Mouse (Mus musculus) limb, embryonic 15.5 days (tissue): ENCODE measurements around the gene Vmn2r19. TPM values are rescaled to one million over a fixed set of nuclear protein-coding genes. Genes with fewer than 3 reads are reported as not detected.

Experiments
- ATAC-seq: fragments of 200-750 bp; cut with Nextera tagmentation; 2 replicates; pipeline ENCODE4 v1.8.0; 2017; ENCODE audit warnings: low read depth, moderate TSS enrichment; ENCODE audit not compliant: insufficient number of reproducible peaks, low FRiP score, low TSS enrichment
- H3K27ac ChIP-seq: fragments of 300-500 bp; sonication (generic); 2 replicates; pipeline ENCODE4 v1.5.1; 2015; ENCODE audit warnings: moderate library complexity, mild to moderate bottlenecking, inconsistent platforms
- H3K27me3 ChIP-seq: fragments of 300-500 bp; sonication (generic); 2 replicates; pipeline ENCODE4 v1.6.1; 2015; ENCODE audit warnings: inconsistent platforms
- H3K36me3 ChIP-seq: fragments of 300-500 bp; sonication (generic); 2 replicates; pipeline ENCODE4 v1.6.1; 2015; ENCODE audit warnings: inconsistent platforms
- H3K4me1 ChIP-seq: fragments of 300-500 bp; sonication (generic); 2 replicates; pipeline ENCODE4 v1.6.1; 2015; ENCODE audit warnings: inconsistent platforms
- H3K4me2 ChIP-seq: fragments of 300-500 bp; sonication (generic); 2 replicates; pipeline ENCODE4 v1.6.1; 2015; ENCODE audit warnings: mild to moderate bottlenecking, inconsistent platforms
- H3K4me3 ChIP-seq: fragments of 300-500 bp; sonication (generic); 2 replicates; pipeline ENCODE4 v1.5.1; 2015; ENCODE audit warnings: mild to moderate bottlenecking, inconsistent platforms
- H3K9ac ChIP-seq: fragments of 300-500 bp; sonication (generic); 2 replicates; pipeline ENCODE4 v1.6.1; 2015; ENCODE audit warnings: inconsistent platforms
- H3K9me3 ChIP-seq: fragments of 300-500 bp; sonication (generic); 2 replicates; pipeline ENCODE4 v1.6.1; 2016; ENCODE audit warnings: inconsistent platforms
- WGBS: fragments of 180-500 bp; shearing (Covaris S2); methylation state at CpG from one replicate; pipeline ENCODE4 v1.1.7; 2015; 5-methylcytosine and 5-hydroxymethylcytosine counted together
- polyA plus RNA-seq: library from polyadenylated mRNA; unstranded; fragments of >200 nt; fragmentation: Nextera tagmentation; extraction: Ambion mirVana; gene quantifications from 2 replicates; pipeline ENCODE4 v1.2.1, GENCODE M21; 2015

The Vmn2r19 gene
- polyA plus RNA-seq = not detected in 2 replicates

DNA sequence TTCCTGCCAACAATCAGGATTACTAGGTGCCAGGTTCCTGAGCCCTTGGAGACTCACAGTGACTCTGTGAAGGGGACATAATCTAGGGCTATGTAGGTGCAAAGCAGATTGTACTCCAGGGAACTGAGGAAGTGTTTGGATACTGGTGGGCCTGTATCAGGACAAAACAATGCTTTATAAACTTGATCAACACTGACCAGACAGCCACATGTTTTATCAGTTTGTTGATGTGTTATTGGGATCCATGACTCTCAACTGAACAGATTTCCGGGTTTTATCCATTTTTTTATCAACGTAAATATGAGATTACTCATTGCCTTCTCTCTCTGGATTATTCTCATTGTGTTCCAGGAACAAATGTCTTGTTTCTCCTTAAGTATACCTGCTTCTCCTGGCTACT lies at the start of gene Vmn2r19:
Vmn2r19 (plus strand) TSS at position 301 of the 400 bp plus-strand sequence.
- ATAC-seq = no peak
- H3K9ac ChIP-seq = no peak within 1 kb of the TSS
- H3K4me3 ChIP-seq = no peak within 1 kb of the TSS
- H3K4me2 ChIP-seq = no peak within 1 kb of the TSS
- H3K27ac ChIP-seq = no peak within 1 kb of the TSS
- no peaks in the 10 kb centered on the region for H3K4me1 ChIP-seq
- no peaks in the 10 kb centered on the region for H3K36me3 ChIP-seq
- no peaks in the 10 kb centered on the region for H3K9me3 ChIP-seq
- WGBS = 86% methylated on average over 2 of the region's 2 CpGs
- no peaks in the 10 kb centered on the region for H3K27me3 ChIP-seq

DNA sequence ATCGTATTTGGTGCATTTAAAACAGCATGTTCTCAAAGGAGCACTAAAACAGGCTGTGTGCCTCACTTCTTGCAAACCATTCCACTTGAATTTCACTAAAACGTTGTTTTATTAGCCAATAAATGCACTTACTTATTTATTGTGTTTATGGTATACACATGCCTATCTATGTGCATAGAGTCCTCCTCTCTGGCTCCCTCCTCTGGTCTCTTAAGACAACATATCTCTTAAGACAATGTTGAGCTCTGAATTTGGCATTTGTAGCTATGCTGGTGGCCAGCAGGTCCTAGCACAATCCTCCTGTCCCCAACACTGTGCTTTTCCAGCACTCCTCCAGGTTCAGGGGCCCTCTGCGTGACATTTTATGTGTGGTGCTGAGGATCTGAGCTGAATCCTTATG lies 49.2 kb upstream of the Vmn2r19 start:
- no peak overlapping the region for H3K4me2 ChIP-seq
- no peaks in the 10 kb centered on the region for H3K27me3 ChIP-seq
- H3K9me3 ChIP-seq = no peaks in the 10 kb centered on the region
- 56% methylated on average over 3 of the region's 3 CpGs for WGBS
- no peak overlapping the region for H3K4me3 ChIP-seq
- no peak overlapping the region for H3K9ac ChIP-seq
- H3K27ac ChIP-seq = no peak overlapping the region
- ATAC-seq = no peak
- H3K36me3 ChIP-seq = no peaks in the 10 kb centered on the region
- H3K4me1 ChIP-seq = no peaks in the 10 kb centered on the region

DNA sequence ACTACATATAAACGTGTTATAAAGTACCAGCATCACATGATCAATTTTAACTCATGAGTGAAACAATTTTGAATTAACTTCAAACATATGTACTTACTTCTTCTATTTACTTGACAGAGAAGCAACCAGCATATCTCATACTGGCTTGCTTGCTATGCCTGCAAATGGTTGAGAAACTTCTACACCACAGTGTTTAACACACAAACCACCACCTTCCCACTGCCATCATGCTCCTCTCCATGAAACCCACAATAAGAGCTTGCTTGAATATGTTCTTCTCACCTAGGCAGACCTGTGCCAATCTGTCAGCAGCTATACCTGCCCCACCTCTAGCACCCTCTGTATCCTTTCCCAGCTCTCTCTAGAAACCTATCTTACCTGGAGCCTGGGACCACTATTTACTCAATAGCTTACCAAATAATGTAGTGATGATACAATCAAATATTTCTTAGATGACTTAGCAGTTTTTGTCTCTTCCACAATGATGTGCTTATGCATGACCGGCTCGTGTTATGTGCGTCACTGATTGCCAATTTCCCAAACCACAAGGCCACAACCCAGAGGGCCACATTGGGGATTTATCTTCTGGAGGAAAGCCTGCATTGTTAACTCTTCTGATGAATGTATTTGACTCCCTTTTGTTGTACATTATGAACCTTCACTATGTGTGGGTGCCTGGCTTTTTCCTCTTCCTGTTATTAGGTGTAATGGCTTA lies 48.1 kb upstream of the Vmn2r19 start:
- WGBS = 77% methylated on average over 4 of the region's 4 CpGs
- H3K27me3 ChIP-seq = no peaks in the 10 kb centered on the region
- no peak; the same call in 1 of the 2 replicates for ATAC-seq

DNA sequence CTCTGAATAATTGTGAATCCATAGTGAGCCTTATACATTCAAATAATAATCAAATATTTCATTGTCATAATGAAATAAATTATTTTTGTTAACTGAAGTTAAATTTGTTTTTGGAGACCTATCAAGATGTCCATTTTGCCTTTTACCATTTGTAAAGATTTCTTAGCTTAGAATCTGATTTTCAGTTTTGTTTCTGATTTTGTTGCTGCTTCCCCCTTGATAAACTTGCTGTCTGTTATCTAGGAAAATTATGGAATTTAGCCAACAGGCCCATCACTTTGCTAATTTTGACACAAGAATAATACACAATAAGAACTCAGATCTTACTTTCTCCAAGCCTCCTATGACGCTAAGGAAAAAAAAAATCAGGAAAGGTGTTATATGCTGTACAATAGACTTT lies 47.3 kb upstream of the Vmn2r19 start:
- Histone ChIP-seq H3K4me2 (no peak overlapping the region), H3K4me1 (no peaks in the 10 kb centered on the region), H3K27ac (no peak overlapping the region), H3K27me3 (no peaks in the 10 kb centered on the region), H3K9ac (no peak overlapping the region), H3K4me3 (no peak overlapping the region), H3K9me3 (no peaks in the 10 kb centered on the region), H3K36me3 (no peaks in the 10 kb centered on the region)
- no peak for ATAC-seq
- 70% methylated on average over 1 of the region's 1 CpGs for WGBS

More for the DNA sequence above, 48.1 kb upstream of the Vmn2r19 start:
- no peak overlapping the region for H3K4me2 ChIP-seq
- no peak overlapping the region for H3K4me3 ChIP-seq
- H3K9me3 ChIP-seq = no peaks in the 10 kb centered on the region
- H3K4me1 ChIP-seq = no peaks in the 10 kb centered on the region
- no peak overlapping the region for H3K27ac ChIP-seq
- H3K36me3 ChIP-seq = no peaks in the 10 kb centered on the region
- H3K9ac ChIP-seq = no peak overlapping the region

DNA sequence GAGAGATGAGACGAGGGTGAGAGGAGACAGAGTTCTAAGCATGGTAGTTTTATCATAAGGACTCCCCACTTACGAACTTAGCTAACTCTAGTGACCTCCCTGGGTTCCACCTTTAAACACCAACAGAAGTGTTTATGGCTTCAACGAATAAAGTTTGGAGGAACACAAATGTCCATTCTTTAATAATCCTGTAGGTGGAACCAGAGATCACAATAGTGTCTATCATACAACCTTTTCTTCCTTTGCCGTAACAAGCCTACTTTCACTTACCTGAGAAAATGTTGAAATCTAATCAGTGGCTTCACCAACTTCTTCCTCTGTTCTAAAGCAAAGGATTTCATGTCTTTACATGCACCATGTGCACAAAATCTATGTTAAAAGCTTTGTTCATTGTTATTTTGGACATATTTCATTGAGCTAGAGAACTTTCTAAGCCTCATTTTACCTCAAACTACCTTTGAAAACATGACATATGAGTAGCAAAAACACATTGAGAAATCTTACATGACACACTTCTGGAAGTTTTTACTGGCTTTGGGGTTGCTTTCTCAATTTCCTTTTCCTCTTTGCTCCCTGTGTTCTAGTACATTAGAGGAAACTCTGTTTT lies 46.5 kb upstream of the Vmn2r19 start, which contains the start of gene Clec4d:
Clec4d (plus strand) TSS at position 557 of the 607 bp plus-strand sequence.
- ATAC-seq = no peak
- Histone ChIP-seq H3K4me1 (no peaks in the 10 kb centered on the region), H3K4me2 (no peak within 1 kb of the TSS), H3K27me3 (no peaks in the 10 kb centered on the region), H3K9me3 (no peaks in the 10 kb centered on the region), H3K27ac (no peak within 1 kb of the TSS), H3K9ac (no peak within 1 kb of the TSS), H3K36me3 (no peaks in the 10 kb centered on the region), H3K4me3 (no peak within 1 kb of the TSS)
- WGBS = 78% methylated on average over 4 of the region's 4 CpGs

DNA sequence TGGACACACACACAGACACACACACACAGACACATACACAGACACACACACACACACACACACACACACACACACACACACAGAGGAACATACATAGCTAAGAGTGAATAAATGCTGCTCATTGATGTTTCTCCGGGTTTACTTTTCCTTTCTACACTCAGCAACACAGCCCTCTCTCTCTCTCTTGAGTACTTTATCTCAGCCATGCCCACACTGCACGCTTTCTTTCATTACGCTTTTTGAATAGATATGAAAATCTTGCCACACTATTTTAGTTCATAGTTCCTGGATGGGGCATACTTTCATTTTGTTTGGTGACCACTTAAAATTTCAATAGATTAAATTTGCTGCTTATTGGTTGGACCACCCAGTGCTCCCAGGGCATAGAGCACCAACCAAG lies 43.9 kb upstream of the Vmn2r19 start:
- Histone ChIP-seq H3K4me3 (no peak overlapping the region), H3K4me2 (no peak overlapping the region), H3K36me3 (no peaks in the 10 kb centered on the region), H3K9me3 (no peaks in the 10 kb centered on the region), H3K9ac (no peak overlapping the region), H3K27ac (no peak overlapping the region), H3K27me3 (no peaks in the 10 kb centered on the region), H3K4me1 (no peaks in the 10 kb centered on the region)
- 91% methylated on average over 3 of the region's 3 CpGs for WGBS
- ATAC-seq = no peak

DNA sequence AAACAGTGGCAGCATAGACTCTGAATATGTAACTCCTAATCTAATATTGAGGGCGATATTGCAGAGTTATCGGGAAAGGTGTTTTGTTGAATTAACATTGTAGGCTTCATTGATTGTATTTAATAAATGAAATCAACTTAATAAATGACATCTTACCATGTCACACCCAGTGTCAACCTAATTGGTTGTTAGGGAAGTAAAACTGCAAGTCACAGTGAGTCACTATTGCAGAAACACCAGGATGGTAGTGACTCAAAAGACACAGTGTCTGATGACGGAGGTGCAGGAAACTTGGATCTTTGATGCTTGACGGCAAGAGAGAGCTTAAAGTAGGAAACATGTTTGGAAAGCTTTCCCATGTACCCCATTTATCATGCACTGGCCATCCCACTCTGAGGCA lies 42.3 kb upstream of the Vmn2r19 start:
- Histone ChIP-seq H3K36me3 (no peaks in the 10 kb centered on the region), H3K27ac (no peak overlapping the region), H3K4me2 (no peak overlapping the region), H3K27me3 (no peaks in the 10 kb centered on the region), H3K4me1 (no peaks in the 10 kb centered on the region), H3K4me3 (no peak overlapping the region), H3K9me3 (no peaks in the 10 kb centered on the region), H3K9ac (no peak overlapping the region)
- no peak for ATAC-seq
- WGBS = 86% methylated on average over 4 of the region's 4 CpGs

DNA sequence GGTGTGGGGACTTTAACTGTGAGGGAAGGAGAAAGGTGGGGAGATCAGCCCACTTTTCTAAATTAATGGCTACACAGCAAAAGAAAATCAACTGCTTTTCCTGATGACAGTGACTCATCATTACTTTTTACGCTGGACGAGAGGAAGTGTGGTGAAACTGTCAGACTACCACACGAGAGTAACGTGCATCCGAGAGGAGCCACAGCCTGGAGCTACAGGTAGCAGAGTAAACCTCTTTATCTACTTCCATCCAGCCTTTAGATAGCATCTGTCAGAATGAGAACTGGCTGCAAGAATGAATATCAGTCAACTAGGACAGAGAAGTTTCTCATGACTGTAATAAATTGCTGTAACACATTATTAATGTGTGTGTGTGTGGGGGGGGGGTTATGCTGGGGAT lies 41.2 kb upstream of the Vmn2r19 start:
- H3K36me3 ChIP-seq = no peaks in the 10 kb centered on the region
- no peak overlapping the region for H3K27ac ChIP-seq
- H3K4me3 ChIP-seq = no peak overlapping the region
- H3K27me3 ChIP-seq = no peaks in the 10 kb centered on the region
- no peaks in the 10 kb centered on the region for H3K4me1 ChIP-seq
- H3K9me3 ChIP-seq = no peaks in the 10 kb centered on the region
- WGBS = 75% methylated on average over 5 of the region's 5 CpGs
- H3K4me2 ChIP-seq = no peak overlapping the region
- ATAC-seq = no peak
- H3K9ac ChIP-seq = no peak overlapping the region

DNA sequence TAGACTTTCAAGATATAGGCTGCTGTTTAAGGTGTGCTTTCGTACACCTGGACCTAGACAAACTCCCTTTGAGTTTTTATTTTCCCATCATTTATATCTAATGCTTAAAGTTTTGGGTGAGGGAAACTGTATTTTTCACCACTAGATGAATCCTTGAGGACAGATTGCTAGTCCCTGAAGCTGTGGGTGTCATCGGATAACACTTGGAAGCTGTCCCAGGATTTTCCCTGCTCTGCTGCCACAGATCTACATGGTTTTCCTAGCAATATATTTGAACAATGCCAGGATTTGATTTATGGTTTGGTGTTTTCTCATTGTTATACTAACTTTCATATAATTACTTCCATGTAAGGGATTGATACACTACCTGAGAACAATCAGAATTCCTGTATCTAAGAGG lies 28.7 kb upstream of the Vmn2r19 start:
- Histone ChIP-seq H3K9me3 (no peaks in the 10 kb centered on the region; the same call in 1 of the 2 replicates), H3K27ac (no peak overlapping the region), H3K4me1 (no peaks in the 10 kb centered on the region), H3K4me2 (no peak overlapping the region), H3K27me3 (no peaks in the 10 kb centered on the region), H3K4me3 (no peak overlapping the region), H3K9ac (no peak overlapping the region), H3K36me3 (no peaks in the 10 kb centered on the region)
- 79% methylated on average over 2 of the region's 2 CpGs for WGBS
- ATAC-seq = no peak

DNA sequence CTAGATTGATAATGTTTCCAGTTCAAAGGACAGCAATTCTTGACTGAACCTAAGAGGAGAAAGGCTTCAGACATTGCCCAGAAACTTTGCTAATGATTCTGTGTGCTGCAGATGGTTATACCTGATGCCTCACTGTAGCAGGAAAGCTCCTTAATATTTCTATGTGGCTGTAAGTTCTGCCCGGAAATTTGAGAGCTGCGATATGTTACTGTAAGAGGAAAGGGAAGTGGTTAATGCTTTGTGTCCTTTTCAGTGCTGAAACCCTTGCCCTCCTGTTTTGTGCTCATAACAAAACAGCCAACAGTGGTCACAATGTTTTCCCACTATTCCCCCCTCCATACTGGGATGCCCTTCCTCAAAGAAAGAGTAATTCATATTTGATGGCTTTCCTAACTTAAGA lies 21.8 kb upstream of the Vmn2r19 start:
- 85% methylated on average over 2 of the region's 2 CpGs for WGBS

DNA sequence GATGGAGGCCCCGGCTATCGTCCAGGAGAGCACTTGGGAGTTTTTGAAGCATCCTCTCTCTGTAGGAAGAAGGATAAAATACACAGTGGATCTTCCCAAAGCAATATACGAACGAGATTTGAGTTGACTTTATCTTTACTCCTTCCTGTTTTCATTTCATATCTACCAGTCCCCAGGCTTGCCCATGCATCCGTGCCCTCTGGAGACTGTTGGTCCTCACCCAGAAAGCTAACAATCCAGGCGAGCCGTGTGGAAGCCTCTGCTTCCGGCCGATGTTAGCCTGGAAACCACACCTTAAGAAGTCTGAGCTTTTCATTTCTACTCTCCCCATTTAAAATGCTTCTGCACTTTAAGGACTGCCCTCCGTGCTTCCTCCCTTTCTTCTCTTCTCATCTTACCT lies 19.2 kb upstream of the Vmn2r19 start:
- Histone ChIP-seq H3K4me1 (no peaks in the 10 kb centered on the region), H3K36me3 (no peaks in the 10 kb centered on the region), H3K9me3 (no peaks in the 10 kb centered on the region; the same call in 1 of the 2 replicates), H3K27ac (no peak overlapping the region), H3K9ac (no peak overlapping the region), H3K4me2 (no peak overlapping the region), H3K4me3 (no peak overlapping the region), H3K27me3 (no peaks in the 10 kb centered on the region)
- WGBS = 77% methylated on average over 10 of the region's 10 CpGs
- ATAC-seq = no peak

More for the DNA sequence above, 21.8 kb upstream of the Vmn2r19 start:
- Histone ChIP-seq H3K27me3 (no peaks in the 10 kb centered on the region), H3K36me3 (no peaks in the 10 kb centered on the region), H3K4me2 (no peak overlapping the region), H3K4me1 (no peaks in the 10 kb centered on the region), H3K27ac (no peak overlapping the region), H3K4me3 (no peak overlapping the region), H3K9me3 (no peaks in the 10 kb centered on the region; the same call in 1 of the 2 replicates), H3K9ac (no peak overlapping the region)
- no peak for ATAC-seq

DNA sequence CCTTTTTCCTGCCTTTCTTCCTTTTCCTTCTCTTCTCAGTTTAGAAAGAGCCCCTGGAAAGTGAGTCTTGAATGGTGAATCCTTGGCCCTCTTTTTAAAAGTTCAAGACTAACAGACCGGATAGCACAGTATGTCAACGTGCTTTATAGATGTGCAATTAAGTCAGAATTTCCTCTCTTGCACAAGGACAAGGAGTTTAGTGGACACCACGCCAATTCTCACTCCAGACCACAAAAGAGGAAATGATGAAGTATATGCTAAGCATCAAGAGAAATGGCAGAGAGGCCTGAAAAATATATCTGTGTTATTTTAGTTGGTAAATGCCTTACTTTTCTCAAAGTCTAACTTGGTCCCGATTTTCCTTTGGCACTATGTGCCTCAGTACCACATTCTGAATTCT lies 18.4 kb upstream of the Vmn2r19 start, which contains the start of gene Clec4e:
Clec4e (minus strand) TSS at position 118 of the 400 bp plus-strand sequence.
- Histone ChIP-seq H3K9ac (no peak within 1 kb of the TSS), H3K4me1 (no peaks in the 10 kb centered on the region), H3K36me3 (no peaks in the 10 kb centered on the region), H3K27ac (no peak within 1 kb of the TSS), H3K27me3 (no peaks in the 10 kb centered on the region), H3K4me3 (no peak within 1 kb of the TSS), H3K9me3 (no peaks in the 10 kb centered on the region), H3K4me2 (no peak within 1 kb of the TSS)
- no peak for ATAC-seq
- WGBS = 76% methylated on average over 4 of the region's 4 CpGs
